Mouse (Mus musculus) kidney, embryonic 14.5 days (tissue): ENCODE results near the gene Fam228a. TPM values are rescaled to one million over a fixed set of nuclear protein-coding genes. Genes with fewer than 3 reads are reported as not detected.
"Not testable (repeated sequence)": the region's sequence is repeated elsewhere in the genome, so short reads cannot be mapped to it uniquely, and the experiment has no call there.

Experiments used
- ATAC-seq: fragments of 200-750 bp; cut with Nextera tagmentation; 2 replicates; pipeline ENCODE4 v1.8.0; 2017; ENCODE audit warnings: moderate number of reproducible peaks, mild to moderate bottlenecking, moderate TSS enrichment, moderate library complexity; ENCODE audit not compliant: low FRiP score, low TSS enrichment
- H3K27ac ChIP-seq: fragments of 300-500 bp; sonication (generic); 2 replicates; pipeline ENCODE4 v1.5.1; 2014; ENCODE audit warnings: low read depth, mild to moderate bottlenecking, low read length, moderate library complexity, mixed read lengths
- H3K27me3 ChIP-seq: fragments of 300-500 bp; sonication (generic); 2 replicates; pipeline ENCODE4 v1.6.1; 2014; ENCODE audit warnings: mild to moderate bottlenecking, low read length; ENCODE audit not compliant: control insufficient read depth, insufficient read depth
- H3K36me3 ChIP-seq: fragments of 300-500 bp; sonication (generic); 2 replicates; pipeline ENCODE4 v1.6.1; 2014; ENCODE audit warnings: low read length, mixed read lengths; ENCODE audit not compliant: control insufficient read depth, insufficient read depth
- H3K4me1 ChIP-seq: fragments of 300-500 bp; sonication (generic); 2 replicates; pipeline ENCODE4 v1.6.1; 2014; ENCODE audit warnings: low read length, mixed read lengths; ENCODE audit not compliant: control insufficient read depth, insufficient read depth
- H3K4me2 ChIP-seq: fragments of 300-500 bp; sonication (generic); replicated peaks from 2 replicates; pipeline ENCODE4 v1.6.1; 2014; ENCODE audit warnings: low read depth, mild to moderate bottlenecking, low read length
- H3K4me3 ChIP-seq: fragments of 300-500 bp; sonication (generic); 2 replicates; pipeline ENCODE4 v1.5.1; 2014; ENCODE audit warnings: mild to moderate bottlenecking, low read length
- H3K9ac ChIP-seq: fragments of 300-500 bp; sonication (generic); 2 replicates; pipeline ENCODE4 v1.6.1; 2014; ENCODE audit warnings: low read depth, mild to moderate bottlenecking, low read length, moderate library complexity
- H3K9me3 ChIP-seq: fragments of 300-500 bp; sonication (generic); 2 replicates; pipeline ENCODE4 v1.6.1; 2016; ENCODE audit warnings: low read length; ENCODE audit not compliant: control insufficient read depth
- WGBS: fragments of 180-500 bp; shearing (Covaris S2); extraction: QIAGEN DNeasy Blood & Tissue Kit; methylation state at CpG from one replicate; pipeline ENCODE4 v1.1.7; 2014; 5-methylcytosine and 5-hydroxymethylcytosine counted together
- polyA plus RNA-seq: library from polyadenylated mRNA; unstranded; fragments of >200 nt; fragmentation: Nextera tagmentation; extraction: Ambion mirVana; gene quantifications from 2 replicates; pipeline ENCODE4 v1.2.1, GENCODE M21; 2014

Fam228a gene
- polyA plus RNA-seq, 1 experiment from 2014 or later: 0.73 TPM

DNA sequence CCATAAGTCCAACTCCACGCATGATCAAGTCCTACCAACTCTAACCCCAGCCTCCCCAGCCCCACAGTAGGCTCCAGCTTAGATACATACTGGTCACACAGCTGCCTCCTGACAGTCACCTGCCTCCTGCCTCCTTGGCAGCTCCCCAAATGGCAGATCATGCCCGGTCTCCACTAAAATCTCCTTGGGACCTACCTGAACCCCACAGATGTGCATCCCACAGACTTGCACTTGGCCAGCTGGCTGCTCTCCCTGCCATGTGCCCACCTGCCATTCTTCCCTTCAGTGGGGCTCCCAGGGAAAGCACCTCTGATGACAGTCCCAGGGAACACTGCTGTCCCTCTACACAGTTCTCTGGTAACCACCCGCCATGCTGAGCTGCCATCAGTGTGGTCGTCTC lies 29.9 kb downstream of the Fam228a start:
- WGBS: 91% methylated on average over 4 of the region's 4 CpGs
- Histone ChIP-seq H3K36me3 (peaks cover 37% of the 10 kb centered on the region), H3K4me1 (no peaks in the 10 kb centered on the region), H3K27me3 (no peaks in the 10 kb centered on the region), H3K4me3 (no peak overlapping the region), H3K9ac (no peak overlapping the region), H3K4me2 (no peak overlapping the region), H3K9me3 (no peaks in the 10 kb centered on the region), H3K27ac (no peak overlapping the region)
- ATAC-seq: no peak

DNA sequence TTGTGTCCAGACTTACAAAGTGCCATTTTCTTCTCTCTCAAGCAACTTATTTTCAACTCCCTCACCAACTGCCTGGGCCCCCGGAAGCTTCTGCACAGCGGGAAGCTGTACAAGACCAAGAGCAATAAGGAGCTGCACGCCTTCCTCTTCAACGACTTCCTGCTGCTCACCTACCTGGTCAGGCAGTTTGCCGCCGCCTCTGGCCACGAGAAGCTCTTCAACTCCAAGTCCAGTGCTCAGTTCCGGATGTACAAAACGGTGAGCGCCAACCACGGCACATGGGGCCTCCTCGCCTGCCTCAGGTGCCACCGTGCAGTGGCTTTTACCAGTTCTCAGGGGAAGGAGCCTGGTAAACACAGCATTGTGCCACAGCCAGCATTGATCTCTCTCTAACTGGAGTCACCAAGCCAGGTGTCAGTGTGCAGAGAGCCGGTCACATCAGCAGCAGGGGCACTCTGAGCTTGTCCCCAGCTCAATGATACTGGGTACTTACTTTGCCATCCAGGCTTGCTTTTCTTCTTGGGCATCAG lies 30.7 kb downstream of the Fam228a start:
- ATAC-seq: no peak
- Histone ChIP-seq H3K4me3 (no peak overlapping the region), H3K36me3 (peaks cover 36% of the 10 kb centered on the region), H3K4me2 (no peak overlapping the region), H3K9ac (no peak overlapping the region), H3K4me1 (no peaks in the 10 kb centered on the region), H3K27me3 (no peaks in the 10 kb centered on the region), H3K27ac (no peak overlapping the region), H3K9me3 (no peaks in the 10 kb centered on the region)
- 88% methylated on average over 14 of the region's 14 CpGs for WGBS

DNA sequence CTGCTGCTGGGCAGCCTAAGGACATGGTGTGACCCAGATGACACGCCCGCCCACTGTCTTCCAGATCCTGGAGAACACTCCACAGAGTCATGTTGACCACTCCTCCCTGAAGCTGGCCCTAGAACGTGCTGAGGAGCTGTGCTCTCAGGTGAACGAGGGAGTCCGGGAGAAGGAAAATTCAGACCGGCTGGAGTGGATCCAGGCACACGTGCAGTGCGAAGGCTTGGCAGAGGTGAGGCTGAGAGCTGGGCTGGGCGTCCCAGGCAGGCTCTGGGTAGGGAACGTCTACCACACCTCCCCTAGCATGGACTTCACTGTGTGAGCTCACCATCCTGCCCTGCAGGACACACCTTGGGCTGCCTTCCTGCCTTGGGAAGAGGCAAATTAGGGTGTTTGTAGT lies 31.3 kb downstream of the Fam228a start:
- no peak overlapping the region for H3K27ac ChIP-seq
- no peaks in the 10 kb centered on the region for H3K27me3 ChIP-seq
- no peak overlapping the region for H3K4me2 ChIP-seq
- peaks cover 33% of the 10 kb centered on the region for H3K36me3 ChIP-seq
- ATAC-seq: no peak
- no peaks in the 10 kb centered on the region for H3K4me1 ChIP-seq
- H3K9me3 ChIP-seq: no peaks in the 10 kb centered on the region
- no peak overlapping the region for H3K4me3 ChIP-seq
- no peak overlapping the region for H3K9ac ChIP-seq
- 86% methylated on average over 10 of the region's 10 CpGs for WGBS

DNA sequence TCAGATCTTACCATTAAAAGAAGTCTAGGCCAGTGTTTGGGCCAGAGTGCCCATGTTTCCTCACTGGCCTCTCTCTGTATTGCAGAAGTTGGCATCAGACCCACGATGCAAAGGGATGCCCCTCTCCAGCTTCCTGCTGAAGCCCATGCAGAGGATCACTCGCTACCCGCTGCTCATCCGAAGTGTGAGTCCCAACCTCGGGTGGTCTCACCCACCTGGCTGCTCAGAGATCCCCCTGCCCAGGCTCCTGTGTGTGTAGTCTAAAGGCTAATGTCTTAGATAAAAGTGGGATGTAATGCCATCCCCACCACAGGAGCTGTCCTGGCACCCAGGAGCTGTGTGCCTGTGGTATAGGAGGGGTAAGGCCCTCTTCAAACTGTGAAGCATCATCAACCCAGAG lies 32.1 kb downstream of the Fam228a start:
- ATAC-seq: no peak
- H3K27me3 ChIP-seq: no peaks in the 10 kb centered on the region
- H3K36me3 ChIP-seq: peaks cover 40% of the 10 kb centered on the region
- H3K27ac ChIP-seq: no peak overlapping the region
- 94% methylated on average over 5 of the region's 5 CpGs for WGBS
- no peak overlapping the region for H3K9ac ChIP-seq
- H3K4me1 ChIP-seq: no peaks in the 10 kb centered on the region
- no peaks in the 10 kb centered on the region for H3K9me3 ChIP-seq
- H3K4me2 ChIP-seq: no peak overlapping the region
- H3K4me3 ChIP-seq: no peak overlapping the region

DNA sequence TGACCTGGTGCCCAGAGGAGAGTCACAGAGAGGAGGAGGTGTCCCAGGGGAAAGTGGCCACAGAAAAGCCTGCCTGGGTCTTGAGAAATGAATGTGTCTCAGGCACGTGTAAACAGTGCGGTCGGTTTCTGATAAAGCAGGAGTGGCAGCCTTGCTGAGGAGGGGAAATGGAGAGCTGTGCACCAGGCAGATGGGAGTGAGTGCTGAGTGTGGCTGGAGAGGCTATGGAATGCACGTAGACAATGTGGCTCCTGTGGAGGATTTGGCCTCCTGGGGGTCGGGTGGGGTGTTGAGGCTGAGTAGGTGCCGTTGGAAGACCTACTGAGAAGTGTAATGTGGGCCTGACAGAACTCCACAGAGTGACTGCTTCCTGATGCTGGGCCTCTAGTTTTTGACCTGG lies 32.6 kb downstream of the Fam228a start:
- not testable (repeated sequence) for H3K4me3 ChIP-seq, ATAC-seq, H3K4me2 ChIP-seq, H3K4me1 ChIP-seq, H3K9me3 ChIP-seq, H3K27me3 ChIP-seq, H3K27ac ChIP-seq, H3K9ac ChIP-seq
- H3K36me3 ChIP-seq: peaks cover 44% of the 10 kb centered on the region
- 84% methylated on average over 6 of the region's 6 CpGs for WGBS

DNA sequence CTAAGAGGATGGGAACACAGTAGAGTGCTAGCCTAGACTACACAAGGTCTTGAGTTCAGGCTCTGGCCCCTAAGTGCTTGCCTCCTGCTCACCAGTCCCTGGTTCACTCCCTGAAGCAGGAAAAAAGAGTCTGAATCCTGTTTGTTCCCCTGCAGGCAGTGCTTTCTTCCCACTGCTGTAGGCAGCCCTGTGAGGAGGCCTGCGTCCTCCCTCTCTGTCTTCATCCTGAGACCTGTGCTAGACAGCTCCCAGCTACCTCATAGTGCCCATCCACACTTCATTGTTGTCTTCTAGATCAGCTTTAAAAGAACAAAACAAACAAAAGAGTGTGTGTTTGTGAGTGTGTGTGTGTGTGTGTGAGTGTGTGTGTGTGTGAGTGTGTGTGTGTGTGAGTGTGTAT lies 43.7 kb downstream of the Fam228a start:
- no peak overlapping the region for H3K4me2 ChIP-seq
- WGBS: 81% methylated on average over 1 of the region's 1 CpGs
- no peaks in the 10 kb centered on the region for H3K9me3 ChIP-seq

DNA sequence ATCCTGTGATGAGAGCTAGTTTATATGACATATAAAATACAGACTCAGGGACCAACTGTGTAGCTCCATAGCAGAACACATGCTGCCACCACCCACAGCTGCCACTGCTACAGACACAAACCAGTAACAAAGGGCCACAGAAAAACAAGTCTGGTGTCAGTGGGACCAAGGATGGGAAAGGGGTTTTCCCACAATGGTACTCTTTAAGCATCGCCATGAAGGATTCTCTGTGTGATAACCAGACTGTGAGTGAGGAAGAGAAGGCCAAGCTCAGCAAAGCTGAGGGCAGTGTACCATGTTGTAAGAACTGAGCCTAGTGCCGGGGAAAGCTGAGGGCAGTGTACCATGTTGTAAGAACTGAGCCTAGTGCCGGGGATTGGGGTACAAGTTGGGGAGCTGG lies 47.0 kb downstream of the Fam228a start:
- H3K27me3 ChIP-seq: no peaks in the 10 kb centered on the region

More for the DNA sequence above, 43.7 kb downstream of the Fam228a start:
- no peaks in the 10 kb centered on the region for H3K27me3 ChIP-seq
- ATAC-seq: no peak
- H3K36me3 ChIP-seq: peaks cover 11% of the 10 kb centered on the region; the same call in 1 of the 2 replicates
- H3K4me3 ChIP-seq: no peak overlapping the region
- no peaks in the 10 kb centered on the region for H3K4me1 ChIP-seq
- H3K27ac ChIP-seq: no peak overlapping the region
- no peak overlapping the region for H3K9ac ChIP-seq

DNA sequence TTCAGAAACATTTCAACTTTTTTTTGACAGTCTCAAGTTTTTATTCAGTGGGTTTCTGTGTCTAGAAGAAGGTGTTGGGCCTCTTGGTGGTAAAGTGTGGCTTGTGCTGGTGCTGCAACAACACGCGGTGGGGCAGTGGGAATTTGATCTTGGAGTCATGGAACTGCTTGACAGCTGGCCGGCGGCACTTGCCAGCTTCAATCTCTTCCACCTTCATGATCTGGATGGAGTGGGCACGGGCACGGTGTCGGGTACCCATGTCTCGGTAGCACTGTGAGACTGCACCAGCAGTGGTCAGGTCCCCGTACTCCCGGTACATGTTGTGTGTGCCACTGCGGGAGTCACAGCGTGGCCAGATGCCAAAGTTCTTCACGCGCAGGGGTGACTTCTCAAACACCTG lies 48.9 kb downstream of the Fam228a start:
- Histone ChIP-seq H3K27me3 (no peaks in the 10 kb centered on the region), H3K4me3 (no peak overlapping the region), H3K9me3 (no peaks in the 10 kb centered on the region), H3K27ac (no peak overlapping the region), H3K36me3 (no peaks in the 10 kb centered on the region; the same call in 1 of the 2 replicates), H3K4me2 (no peak overlapping the region), H3K9ac (no peak overlapping the region), H3K4me1 (no peaks in the 10 kb centered on the region)
- WGBS: 90% methylated on average over 14 of the region's 14 CpGs
- ATAC-seq: no peak

More for the DNA sequence above, 47.0 kb downstream of the Fam228a start:
- Histone ChIP-seq H3K9ac (no peak overlapping the region), H3K4me1 (no peaks in the 10 kb centered on the region), H3K9me3 (no peaks in the 10 kb centered on the region), H3K27ac (no peak overlapping the region), H3K4me3 (no peak overlapping the region), H3K36me3 (no peaks in the 10 kb centered on the region; the same call in 1 of the 2 replicates), H3K4me2 (no peak overlapping the region)
- no peak for ATAC-seq
- 85% methylated on average over 3 of the region's 3 CpGs for WGBS

DNA sequence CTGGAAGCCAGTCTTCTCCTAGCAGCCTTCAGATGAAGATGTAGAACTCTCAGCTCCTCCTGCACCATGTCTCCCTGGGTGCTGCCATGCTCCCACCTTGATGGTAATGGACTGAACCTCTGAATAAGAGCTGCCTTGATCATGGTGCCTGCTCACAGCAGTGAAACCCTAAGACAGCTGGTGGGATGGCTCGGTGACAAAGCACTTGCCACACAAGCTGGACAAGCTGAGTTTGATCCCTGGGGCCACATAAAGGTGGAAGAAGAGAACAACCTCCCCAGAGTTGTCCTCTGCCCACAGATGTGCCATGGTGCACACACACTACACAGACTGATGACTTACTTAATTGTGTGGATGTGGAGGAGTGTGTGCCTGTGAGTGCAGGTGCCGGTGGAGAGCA lies 49.8 kb downstream of the Fam228a start:
- Histone ChIP-seq H3K36me3 (no peaks in the 10 kb centered on the region; the same call in 1 of the 2 replicates), H3K9me3 (no peaks in the 10 kb centered on the region), H3K4me1 (no peaks in the 10 kb centered on the region), H3K27ac (no peak overlapping the region), H3K4me3 (no peak overlapping the region), H3K4me2 (no peak overlapping the region), H3K27me3 (no peaks in the 10 kb centered on the region), H3K9ac (no peak overlapping the region)
- WGBS: 84% methylated on average over 2 of the region's 2 CpGs
- no peak for ATAC-seq
